Comparison of ENCODE assay signal across 8 mouse cellular contexts in the genomic region with DNA sequence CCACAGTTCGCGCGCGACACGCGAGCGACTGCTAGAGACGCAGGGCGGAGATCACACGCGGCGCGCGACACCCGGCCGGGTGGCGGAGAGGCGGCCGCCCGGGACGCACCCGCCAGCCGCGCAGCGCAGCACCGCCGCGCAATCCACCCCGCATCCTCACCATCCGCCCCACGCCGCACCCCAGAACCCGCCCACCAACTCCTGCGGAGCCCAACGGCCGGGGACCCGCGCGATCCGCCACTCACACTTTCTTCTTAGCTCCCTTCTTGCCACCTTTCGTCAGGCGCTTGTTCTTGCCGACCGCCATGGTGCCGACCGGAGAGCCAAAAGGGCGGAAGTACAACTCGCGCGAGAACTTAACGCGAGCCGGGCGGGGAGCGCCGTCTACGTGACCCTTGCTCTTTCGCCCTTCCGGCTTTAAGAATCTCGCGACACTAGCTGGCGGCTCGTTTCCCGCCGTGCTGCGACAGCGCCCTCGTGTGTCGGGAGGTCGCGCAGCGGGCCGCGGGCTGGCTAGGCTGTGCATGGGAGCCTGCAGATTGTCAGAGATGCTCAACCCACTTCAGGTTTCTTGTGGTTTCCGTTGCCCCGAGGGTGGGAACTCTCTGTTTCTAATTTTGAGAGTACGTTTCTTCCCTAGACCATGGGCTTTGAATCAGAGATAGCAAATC. TPM values are rescaled to one million over a fixed set of nuclear protein-coding genes. Genes with fewer than 3 reads are reported as not detected.
A peak's percentile ranks its signal among the peaks of the same experiment; 100 is the strongest.
DNase-seq lines count a peak whose midpoint lies in the region; ATAC-seq and TF ChIP-seq lines count a peak whose summit lies in the region.

Gene Rps3a1 (minus strand): TSS at position 440 of the 671 bp plus-strand sequence.

- no peaks in the 10 kb centered on the region for H3K27me3 ChIP-seq in forebrain, embryonic 15.5 days

- no peaks in the 10 kb centered on the region; a peak in 2 of 4 replicates for H3K4me1 ChIP-seq in ES-E14 (ENCODE audit: control insufficient read depth in 2 of 2, insufficient read depth in 2 of 2, low read length in 2 of 2, poor library complexity in 1 of 2)
- H3K4me1 ChIP-seq in forebrain, embryonic 15.5 days: peaks cover 17% of the 10 kb centered on the region
- peaks cover 5% of the 10 kb centered on the region; the same call in 1 of the 2 replicates for H3K4me1 ChIP-seq in lung, adult 2 months (ENCODE audit: control insufficient read depth, insufficient read depth, low read length)

- intact Hi-C loops in heart, postnatal 25 days (cut with DNase I): loop anchor here (2.0 kb wide), 1 partner anchor 568 kb away; the partner anchor contains the start of gene Gatb

- TF ChIP-seq CTCF in lung, adult 2 months (IDR thresholded peaks at IDR 0.05; ENCODE audit: insufficient read depth, low read length): peak; percentile 70

- ATAC-seq in forebrain, embryonic 15.5 days (replicated peaks): peak; percentile 98
- peak; percentile 96 for ATAC-seq in neutrophil, adult 5-6 weeks (ENCODE audit: extremely low read depth, insufficient number of reproducible peaks, low FRiP score, poor library complexity, severe bottlenecking)

- peak within 1 kb of the TSS; percentile 100 for H3K9ac ChIP-seq in ES-E14 (ENCODE audit: insufficient read depth, low read depth, low read length, poor library complexity, severe bottlenecking)
- H3K9ac ChIP-seq in forebrain, embryonic 15.5 days (replicated peaks): peak within 1 kb of the TSS; percentile 95

- WGBS in forebrain, embryonic 15.5 days: under 1% methylated on average over 57 of the region's 77 CpGs
- WGBS in lung, adult 2 months: under 1% methylated on average over 77 of the region's 77 CpGs

- peak within 1 kb of the TSS; percentile 62 for H3K4me2 ChIP-seq in forebrain, embryonic 15.5 days (replicated peaks)

- H3K36me3 ChIP-seq in ES-E14 (ENCODE audit: control insufficient read depth, insufficient read depth, low read length, poor library complexity, severe bottlenecking): peaks cover 25% of the 10 kb centered on the region
- H3K36me3 ChIP-seq in forebrain, embryonic 15.5 days: peaks cover 33% of the 10 kb centered on the region

- peak within 1 kb of the TSS; percentile 75 for H3K27ac ChIP-seq in ES-E14 (ENCODE audit: insufficient read depth, low read depth, low read length, poor library complexity, severe bottlenecking)
- peak within 1 kb of the TSS; percentile 81 for H3K27ac ChIP-seq in forebrain, embryonic 15.5 days (replicated peaks)

- H3K4me3 ChIP-seq in ES-E14 (ENCODE audit: insufficient read depth in 1 of 2, low read depth in 1 of 2, low read length in 2 of 2, poor library complexity in 1 of 2, severe bottlenecking in 1 of 2): peak within 1 kb of the TSS; percentile 94 to 100
- H3K4me3 ChIP-seq in forebrain, embryonic 15.5 days: peak within 1 kb of the TSS; percentile 75
- peak within 1 kb of the TSS; percentile 96 for H3K4me3 ChIP-seq in lung, adult 2 months (replicated peaks; ENCODE audit: extremely low read depth, low read depth, low read length)

- H3K9me3 ChIP-seq in ES-E14 (ENCODE audit: control insufficient read depth, insufficient read depth, low read depth, low read length): no peaks in the 10 kb centered on the region
- no peaks in the 10 kb centered on the region for H3K9me3 ChIP-seq in forebrain, embryonic 15.5 days

- in situ Hi-C loops in ES-E14 (cut with MboI; ENCODE audit: low sequenced_read_pairs in 2 of 2, unreplicated experiment in 2 of 2): no loop called here

- DNase-seq in ES-E14 (ENCODE audit: low read depth, low spot score): peak; percentile 93
- peak; percentile 97 for DNase-seq in cerebellum, adult 11-12 months
- DNase-seq in heart, postnatal 25 days (ENCODE audit: low spot score): peak; percentile 95
- DNase-seq in layer of hippocampus, adult 18-20 months (ENCODE audit: low spot score in 2 of 2): peak; percentile 98 to 99
- DNase-seq in lung, adult 2 months: peak; percentile 98
- DNase-seq in thymus, adult 18-20 months: peak; percentile 97 to 98

- TF ChIP-seq POLR2A in lung, adult 2 months (IDR thresholded peaks at IDR 0.05; ENCODE audit: borderline replicate concordance, extremely low read depth, low read depth, low read length): peak; percentile 93

TF ChIP-seq in ES-E14, 5 proteins besides CTCF, POLR2A, EP300 and RAD21:
- TF ChIP-seq ZNF384 (IDR thresholded peaks at IDR 0.05; ENCODE audit: low read depth, low read length) (no peak), HCFC1 (IDR thresholded peaks at IDR 0.05; ENCODE audit: borderline replicate concordance, insufficient read depth, low read length) (peak; percentile 75), CHD2 (IDR thresholded peaks at IDR 0.05; ENCODE audit: low read depth, low read length) (peak; percentile 99), MAFK (IDR thresholded peaks at IDR 0.05; ENCODE audit: insufficient read depth, low read depth, low read length) (no peak), ZC3H11A (IDR thresholded peaks at IDR 0.05; ENCODE audit: borderline replicate concordance, low read depth, low read length) (no peak)

RNA-seq across cellular contexts. Expression of gene Rps3a1, which starts in this region (rescaled TPM):
- total RNA-seq in ES-E14 (2012; rRNA removed): 523 and 665 TPM in 2 replicates
- polyA plus RNA-seq in forebrain, embryonic 15.5 days (2015; fragmentation: Nextera tagmentation; extraction: Ambion mirVana): 707 and 713 TPM in 2 replicates
- total RNA-seq in heart, postnatal 25 days (2021): 100 to 1,000 TPM; 442 to 500 TPM
- 100 to 1,000 TPM; 445 to 459 TPM for total RNA-seq in layer of hippocampus, adult 18-20 months (2021)
- polyA plus RNA-seq in lung, adult 2 months (2012; rRNA removed): 134 and 225 TPM in 2 replicates
- 2,159 and 2,297 TPM in 2 replicates for total RNA-seq in neutrophil, adult 5-6 weeks (2017)

Comparison
In these comparisons a context has a peak if more than half of its experiments do, and no peak if none do; other contexts are left out.
1. Peak in every context shown above with its lines: DNase-seq, ATAC-seq, H3K4me3 ChIP-seq and H3K27ac ChIP-seq.